Mouse (Mus musculus) midbrain, embryonic 10.5 days (tissue): ENCODE measurements around the gene Dnajc11. TPM values are rescaled to one million over a fixed set of nuclear protein-coding genes. Genes with fewer than 3 reads are reported as not detected.

Experiments
- DNase-seq: peaks from one replicate; pipeline ENCODE4 v3.0.0-alpha.2; 2017; ENCODE audit warnings: low spot score
- H3K27ac ChIP-seq: fragments of 300-500 bp; sonication (generic); replicated peaks from 2 replicates; pipeline ENCODE4 v1.5.1; 2016; ENCODE audit warnings: mild to moderate bottlenecking
- H3K27me3 ChIP-seq: fragments of 300-500 bp; sonication (generic); 2 replicates; pipeline ENCODE4 v1.6.1; 2016; ENCODE audit warnings: low read depth, mild to moderate bottlenecking; ENCODE audit not compliant: poor library complexity, severe bottlenecking
- H3K36me3 ChIP-seq: fragments of 300-500 bp; sonication (generic); 2 replicates; pipeline ENCODE4 v1.6.1; 2016; ENCODE audit warnings: mild to moderate bottlenecking, moderate library complexity
- H3K4me1 ChIP-seq: fragments of 300-500 bp; sonication (generic); 2 replicates; pipeline ENCODE4 v1.6.1; 2016
- H3K4me3 ChIP-seq: fragments of 300-500 bp; sonication (generic); 2 replicates; pipeline ENCODE4 v1.5.1; 2016; ENCODE audit warnings: mild to moderate bottlenecking, moderate library complexity
- H3K9me3 ChIP-seq: fragments of 300-500 bp; sonication (generic); replicated peaks from 2 replicates; pipeline ENCODE4 v1.6.1; 2016; ENCODE audit warnings: mild to moderate bottlenecking
- WGBS: fragments of 180-500 bp; shearing (Covaris S2); methylation state at CpG from one replicate; pipeline ENCODE4 v1.1.7; 2016; 5-methylcytosine and 5-hydroxymethylcytosine counted together
- polyA plus RNA-seq: library from polyadenylated mRNA; unstranded; fragments of >200 nt; fragmentation: Nextera tagmentation; extraction: Ambion mirVana; gene quantifications from 2 replicates; pipeline ENCODE4 v1.2.1, GENCODE M21; 2016

Dnajc11 gene
- polyA plus RNA-seq, 1 experiment from 2014 or later, result 108 TPM

GRCm38 (mm10) chr4:151980699-151981098 lies 47.2 kb downstream of the Dnajc11 start:
- 84% methylated on average over 8 of the region's 8 CpGs for WGBS
- no peak for DNase-seq
- Histone ChIP-seq H3K27ac (no peak overlapping the region), H3K4me3 (no peak overlapping the region), H3K27me3 (no peaks in the 10 kb centered on the region), H3K36me3 (peaks cover 97% of the 10 kb centered on the region), H3K9me3 (no peaks in the 10 kb centered on the region), H3K4me1 (peaks cover 23% of the 10 kb centered on the region)

DNA sequence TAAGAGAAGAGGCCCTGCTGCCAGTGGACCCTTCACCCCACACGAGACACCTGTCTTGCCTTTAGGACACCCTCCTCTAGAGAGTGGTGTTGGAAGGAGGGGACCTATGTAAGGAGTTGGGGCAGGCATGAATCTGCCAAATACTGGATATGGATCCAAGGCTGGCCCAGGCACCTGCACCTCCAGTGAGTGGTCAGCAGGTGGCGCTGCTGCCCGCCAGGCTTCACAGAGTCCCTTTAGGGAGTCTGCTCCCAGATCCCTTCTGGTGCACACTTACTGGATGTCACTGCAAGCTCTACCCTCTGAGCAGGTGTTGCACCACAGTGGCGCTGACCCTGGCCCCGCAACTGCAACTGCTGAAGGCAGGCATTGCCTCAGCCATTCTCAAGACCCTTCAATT lies 47.9 kb downstream of the Dnajc11 start:
- Histone ChIP-seq H3K4me3 (no peak overlapping the region), H3K9me3 (no peaks in the 10 kb centered on the region), H3K27me3 (no peaks in the 10 kb centered on the region), H3K36me3 (peaks cover 97% of the 10 kb centered on the region), H3K4me1 (peaks cover 28% of the 10 kb centered on the region), H3K27ac (no peak overlapping the region)
- 11% methylated on average over 5 of the region's 5 CpGs for WGBS
- DNase-seq, result peak; percentile 79

- no peak for DNase-seq
- Histone ChIP-seq H3K27me3 (no peaks in the 10 kb centered on the region), H3K4me3 (no peak overlapping the region), H3K4me1 (peaks cover 45% of the 10 kb centered on the region), H3K9me3 (no peaks in the 10 kb centered on the region), H3K27ac (peak overlapping the region; percentile 68), H3K36me3 (peaks cover 81% of the 10 kb centered on the region)
- 62% methylated on average over 17 of the region's 17 CpGs for WGBS
Measured at GRCm38 (mm10) chr4:151983043-151983442, 49.6 kb downstream of the Dnajc11 start.

DNA sequence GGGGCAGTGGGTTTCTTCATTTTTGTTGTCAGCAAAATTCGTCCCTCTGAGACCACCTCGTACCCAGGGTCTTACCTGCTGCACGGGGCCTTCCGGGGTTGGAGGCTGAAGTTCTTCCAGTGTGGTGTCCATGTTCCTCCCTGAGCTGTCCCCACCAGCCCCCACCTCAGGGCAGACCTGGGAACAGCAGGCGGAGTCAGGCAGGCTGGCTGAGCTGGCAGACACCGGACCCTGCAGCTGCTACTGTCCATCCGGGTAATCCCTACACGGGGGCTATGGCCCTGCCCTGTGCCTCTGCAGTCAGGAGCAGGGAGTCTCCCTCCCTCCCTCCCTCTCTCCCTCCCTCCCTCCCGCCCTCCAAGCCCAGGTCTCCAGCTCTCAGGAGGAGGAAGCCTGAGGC lies 50.1 kb downstream of the Dnajc11 start:
- DNase-seq, result peak; percentile 38
- WGBS, result 24% methylated on average over 9 of the region's 9 CpGs
- no peaks in the 10 kb centered on the region for H3K9me3 ChIP-seq
- H3K4me3 ChIP-seq, result peak overlapping the region; percentile 18; the same call in 1 of the 2 replicates
- H3K36me3 ChIP-seq, result peaks cover 77% of the 10 kb centered on the region
- H3K4me1 ChIP-seq, result peaks cover 50% of the 10 kb centered on the region
- H3K27ac ChIP-seq, result peak overlapping the region; percentile 68
- H3K27me3 ChIP-seq, result no peaks in the 10 kb centered on the region

DNA sequence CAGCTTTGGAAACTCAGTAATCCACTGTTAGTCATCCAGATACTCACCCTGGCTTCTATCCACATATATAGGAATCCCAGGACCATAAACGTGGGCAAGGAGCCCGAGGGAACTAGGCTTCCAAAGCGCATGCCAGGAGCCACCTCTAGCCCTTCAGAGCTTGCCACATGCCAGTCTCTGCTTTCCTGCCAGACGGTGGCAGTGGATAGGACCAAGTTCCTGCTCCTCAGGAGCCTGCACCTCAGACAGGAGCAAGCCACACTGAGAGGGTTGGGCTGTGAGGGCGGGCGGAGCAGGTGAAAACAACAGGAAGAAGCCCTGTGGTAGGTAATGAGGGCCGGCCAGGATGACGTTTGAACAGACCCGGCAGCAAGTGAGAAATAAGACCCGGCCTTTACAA lies 52.4 kb downstream of the Dnajc11 start:
- Histone ChIP-seq H3K4me1 (peaks cover 61% of the 10 kb centered on the region), H3K27me3 (no peaks in the 10 kb centered on the region), H3K36me3 (peaks cover 68% of the 10 kb centered on the region), H3K9me3 (no peaks in the 10 kb centered on the region), H3K27ac (no peak overlapping the region), H3K4me3 (no peak overlapping the region)
- no peak for DNase-seq
- WGBS, result 51% methylated on average over 10 of the region's 10 CpGs

DNA sequence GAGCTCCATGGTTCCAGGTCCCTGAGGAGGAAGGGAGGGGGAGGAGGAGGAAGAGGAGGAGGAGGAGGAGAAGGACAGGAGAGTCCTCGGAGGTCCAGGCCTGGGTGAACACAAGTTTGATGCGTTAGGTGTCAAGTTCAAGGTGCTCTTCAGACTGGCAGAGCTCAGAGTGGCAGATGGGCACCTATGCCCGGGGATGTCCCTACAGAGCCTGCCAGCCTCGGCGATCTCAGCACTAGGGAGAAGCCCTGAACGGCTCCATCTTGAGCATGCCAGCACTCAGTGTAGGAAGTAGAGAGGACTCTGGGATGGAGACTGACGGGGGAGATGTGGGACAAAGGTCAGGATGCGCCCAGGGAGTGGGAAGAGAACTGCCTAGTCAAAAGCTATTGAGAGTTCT lies 53.2 kb downstream of the Dnajc11 start:
- Histone ChIP-seq H3K4me3 (no peak overlapping the region), H3K4me1 (peaks cover 58% of the 10 kb centered on the region), H3K9me3 (no peaks in the 10 kb centered on the region), H3K36me3 (peaks cover 68% of the 10 kb centered on the region), H3K27ac (no peak overlapping the region), H3K27me3 (no peaks in the 10 kb centered on the region)
- WGBS, result 77% methylated on average over 8 of the region's 8 CpGs
- no peak for DNase-seq

DNA sequence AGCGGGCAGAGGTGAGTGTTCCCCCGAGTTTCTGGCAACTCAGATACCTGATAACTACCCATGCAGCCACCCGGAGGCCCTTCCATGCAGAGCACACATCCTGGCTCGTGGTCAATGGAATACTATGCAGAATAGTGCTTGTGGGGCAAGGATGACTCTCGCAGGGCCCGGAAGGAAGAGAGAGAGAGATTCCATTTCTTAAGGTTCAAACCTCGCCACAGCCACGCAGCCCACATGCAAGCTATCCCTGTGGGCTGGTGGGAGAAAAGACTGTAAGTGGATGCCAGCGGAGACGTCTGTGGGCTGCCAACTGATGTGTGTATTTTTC lies 54.5 kb downstream of the Dnajc11 start:
- Histone ChIP-seq H3K9me3 (no peaks in the 10 kb centered on the region), H3K27ac (peak overlapping the region; percentile 96), H3K36me3 (peaks cover 68% of the 10 kb centered on the region), H3K4me3 (peak overlapping the region; percentile 97), H3K4me1 (peaks cover 52% of the 10 kb centered on the region), H3K27me3 (no peaks in the 10 kb centered on the region)
- no peak for DNase-seq
- 43% methylated on average over 10 of the region's 10 CpGs for WGBS

GRCm38 (mm10) chr4:151988342-151989109 lies 55.0 kb downstream of the Dnajc11 start, which contains the start of gene Thap3:
Gene Thap3, minus strand, starts transcription at chr4:151988997.
- WGBS, result under 1% methylated on average over 54 of the region's 54 CpGs
- peaks cover 67% of the 10 kb centered on the region for H3K36me3 ChIP-seq
- DNase-seq, result peak; percentile 84
- no peaks in the 10 kb centered on the region for H3K9me3 ChIP-seq
- H3K4me1 ChIP-seq, result peaks cover 52% of the 10 kb centered on the region
- H3K27ac ChIP-seq, result peak within 1 kb of the TSS; percentile 96
- H3K27me3 ChIP-seq, result no peaks in the 10 kb centered on the region
- H3K4me3 ChIP-seq, result peak within 1 kb of the TSS; percentile 97

- DNase-seq, result no peak
- Histone ChIP-seq H3K36me3 (peaks cover 62% of the 10 kb centered on the region), H3K9me3 (no peaks in the 10 kb centered on the region), H3K27ac (peak overlapping the region; percentile 96), H3K4me1 (peaks cover 52% of the 10 kb centered on the region), H3K27me3 (0 out of 2 replicates have a peak, but pooled peaks cover 4% of the 10 kb centered on the region), H3K4me3 (peak overlapping the region; percentile 97)
- 32% methylated on average over 6 of the region's 6 CpGs for WGBS
Measured at GRCm38 (mm10) chr4:151989110-151989488, 55.6 kb downstream of the Dnajc11 start.

GRCm38 (mm10) chr4:151992091-151992490 lies 58.6 kb downstream of the Dnajc11 start:
- Histone ChIP-seq H3K4me1 (peaks cover 53% of the 10 kb centered on the region), H3K27ac (no peak overlapping the region), H3K27me3 (0 out of 2 replicates have a peak, but pooled peaks cover 5% of the 10 kb centered on the region), H3K36me3 (peaks cover 39% of the 10 kb centered on the region), H3K4me3 (no peak overlapping the region), H3K9me3 (no peaks in the 10 kb centered on the region)
- DNase-seq, result no peak
- 93% methylated on average over 9 of the region's 9 CpGs for WGBS

DNA sequence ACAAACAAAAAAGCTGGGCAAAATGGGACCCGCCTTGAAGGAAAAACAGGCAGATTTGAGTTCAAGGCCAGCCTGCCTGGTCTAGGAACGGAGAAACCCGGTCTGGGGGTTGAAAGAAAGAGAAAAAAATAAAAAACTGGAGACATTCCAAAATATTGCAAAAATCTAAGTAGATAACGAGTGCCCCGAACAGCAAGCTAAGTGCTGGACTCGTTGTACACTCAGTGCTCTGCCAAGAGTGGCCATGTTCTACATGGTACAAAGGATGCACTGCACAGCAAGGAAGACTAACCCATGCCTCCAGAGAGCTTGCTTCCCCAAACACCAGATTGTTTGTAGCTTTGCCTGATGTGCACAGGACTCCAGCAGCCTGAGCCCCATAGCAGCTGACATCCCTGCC lies 59.5 kb downstream of the Dnajc11 start:
- H3K4me3 ChIP-seq, result peak overlapping the region; percentile 95; the same call in 1 of the 2 replicates
- no peaks in the 10 kb centered on the region for H3K9me3 ChIP-seq
- H3K27me3 ChIP-seq, result 0 out of 2 replicates have a peak, but pooled peaks cover 14% of the 10 kb centered on the region
- H3K4me1 ChIP-seq, result peaks cover 51% of the 10 kb centered on the region
- H3K27ac ChIP-seq, result no peak overlapping the region
- peaks cover 39% of the 10 kb centered on the region for H3K36me3 ChIP-seq
- DNase-seq, result no peak
- WGBS, result 91% methylated on average over 6 of the region's 6 CpGs

- DNase-seq, result peak; percentile 60
- under 1% methylated on average over 61 of the region's 61 CpGs for WGBS
- Histone ChIP-seq H3K9me3 (no peaks in the 10 kb centered on the region), H3K4me3 (peak overlapping the region; percentile 95), H3K27ac (peak overlapping the region; percentile 96), H3K36me3 (peaks cover 41% of the 10 kb centered on the region), H3K4me1 (peaks cover 38% of the 10 kb centered on the region), H3K27me3 (peaks cover 20% of the 10 kb centered on the region; the same call in 1 of the 2 replicates)
Measured at GRCm38 (mm10) chr4:151994228-151995171, 61.0 kb downstream of the Dnajc11 start.
